Mouse (Mus musculus): ENCODE results near the gene Cacnb4. TPM values are rescaled to one million over a fixed set of nuclear protein-coding genes. Genes with fewer than 3 reads are reported as not detected.

Cacnb4 gene
- polyA plus RNA-seq, 1 experiment from 2014 or later = 1.5 TPM

DNA sequence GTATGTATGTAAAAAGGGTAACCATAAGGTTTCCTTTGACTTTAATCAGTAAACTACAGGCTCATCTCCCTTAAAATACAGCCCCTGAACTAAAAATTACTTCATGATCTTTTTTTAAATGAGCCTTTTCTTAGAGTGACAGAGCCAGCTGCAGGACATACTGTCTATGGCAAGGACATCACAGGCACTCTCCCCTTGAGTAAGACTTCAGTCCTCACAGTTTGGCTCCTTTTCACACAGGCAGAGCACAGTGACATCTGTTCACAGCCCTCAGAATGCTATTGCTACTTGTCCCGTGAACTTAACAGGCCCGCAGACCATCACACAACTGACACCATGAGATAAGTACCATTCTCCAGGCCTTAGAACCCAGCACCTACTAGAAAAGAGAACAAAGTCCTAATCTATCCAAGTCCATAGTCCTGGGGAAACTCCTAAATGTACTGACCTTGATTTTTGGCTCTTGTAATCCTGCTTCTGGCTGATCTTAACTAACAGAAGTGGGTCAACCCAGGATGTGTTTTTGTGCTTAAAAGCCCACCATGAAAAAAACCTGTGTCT, 286.1 kb downstream of the Cacnb4 start:
- no peak for ATAC-seq
- no peak overlapping the region for H3K4me2 ChIP-seq (replicated peaks; ENCODE audit: low read depth, low read length)
- no peak for TF ChIP-seq CTCF (IDR thresholded peaks at IDR 0.05)
- no peak for TF ChIP-seq EP300 (IDR thresholded peaks at IDR 0.05)

DNA sequence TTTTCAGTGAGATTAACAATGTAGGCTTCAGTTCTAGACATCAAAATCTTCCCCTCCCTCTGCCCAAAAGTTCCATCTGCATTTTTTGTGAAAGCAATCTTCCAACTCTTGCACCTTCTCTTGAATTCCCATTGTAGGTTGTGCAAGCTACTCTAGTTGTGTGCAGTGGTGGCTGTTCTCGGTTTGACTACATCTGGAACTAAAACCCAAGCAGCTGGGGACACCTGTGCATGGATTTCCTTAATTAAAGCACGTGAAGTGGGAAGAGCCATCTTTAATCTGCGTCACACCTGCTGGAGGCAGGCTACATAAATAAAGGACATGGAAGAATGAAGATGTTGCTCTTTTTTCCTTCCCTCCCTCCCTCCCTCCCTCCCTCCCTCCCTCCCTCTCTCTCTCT, 286.7 kb downstream of the Cacnb4 start:
- Histone ChIP-seq H3K4me3 (ENCODE audit: low read depth, low read length) (no peak overlapping the region), H3K4me1 (ENCODE audit: insufficient read depth, low read depth, low read length) (no peaks in the 10 kb centered on the region), H3K4me2 (replicated peaks; ENCODE audit: low read depth, low read length) (no peak overlapping the region), H3K36me3 (ENCODE audit: insufficient read depth, low read length) (no peaks in the 10 kb centered on the region), H3K27ac (ENCODE audit: low read length) (no peak overlapping the region), H3K9ac (replicated peaks; ENCODE audit: low read depth) (no peak overlapping the region), H3K27me3 (replicated peaks; ENCODE audit: insufficient read depth, low read length) (no peaks in the 10 kb centered on the region), H3K9me3 (ENCODE audit: low read length) (no peaks in the 10 kb centered on the region)
- TF ChIP-seq CTCF (IDR thresholded peaks at IDR 0.05) (no peak), EP300 (IDR thresholded peaks at IDR 0.05) (no peak)
- ATAC-seq = no peak
- 68% methylated on average over 3 of the region's 3 CpGs for WGBS
- DNase-seq (ENCODE audit: low spot score) = no peak

More for the DNA sequence above, 286.1 kb downstream of the Cacnb4 start:
- H3K27me3 ChIP-seq (replicated peaks; ENCODE audit: insufficient read depth, low read length) = no peaks in the 10 kb centered on the region
- 69% methylated on average over 2 of the region's 2 CpGs for WGBS
- no peak overlapping the region for H3K9ac ChIP-seq (replicated peaks; ENCODE audit: low read depth)
- H3K9me3 ChIP-seq (ENCODE audit: low read length) = no peaks in the 10 kb centered on the region
- H3K36me3 ChIP-seq (ENCODE audit: insufficient read depth, low read length) = no peaks in the 10 kb centered on the region
- H3K4me1 ChIP-seq (ENCODE audit: insufficient read depth, low read depth, low read length) = no peaks in the 10 kb centered on the region
- H3K4me3 ChIP-seq (ENCODE audit: low read depth, low read length) = no peak overlapping the region
- no peak overlapping the region for H3K27ac ChIP-seq (ENCODE audit: low read length)
- peak; percentile 59 for DNase-seq (ENCODE audit: low spot score)

DNA sequence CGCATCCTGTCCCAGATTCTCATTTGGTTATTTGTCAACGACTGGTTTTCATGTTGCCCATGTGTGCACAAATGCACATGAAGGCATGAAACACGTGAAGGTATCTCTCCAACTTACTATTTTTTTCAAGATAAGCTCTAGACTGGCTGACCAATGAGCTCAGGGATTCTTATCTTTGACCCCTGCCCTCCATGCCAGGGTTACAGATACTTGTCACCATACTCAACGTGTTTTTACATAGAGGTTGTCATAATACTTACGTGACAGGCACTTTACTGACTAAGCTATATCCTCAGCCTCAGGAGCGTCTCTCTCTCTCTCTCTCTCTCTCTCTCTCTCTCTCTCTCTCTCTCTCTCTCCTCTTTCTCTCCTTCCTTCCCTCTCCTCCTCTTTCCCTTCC, 290.2 kb downstream of the Cacnb4 start:
- whole genome bisulfite sequencing = 41% methylated on average over 6 of the region's 6 CpGs
- H3K4me1 ChIP-seq (ENCODE audit: insufficient read depth, low read depth, low read length) = no peaks in the 10 kb centered on the region
- no peak overlapping the region for H3K4me2 ChIP-seq (replicated peaks; ENCODE audit: low read depth, low read length)
- no peaks in the 10 kb centered on the region for H3K27me3 ChIP-seq (replicated peaks; ENCODE audit: insufficient read depth, low read length)
- no peak for DNase-seq (ENCODE audit: low spot score)
- no peak overlapping the region for H3K27ac ChIP-seq (ENCODE audit: low read length)
- no peak overlapping the region for H3K9ac ChIP-seq (replicated peaks; ENCODE audit: low read depth)
- H3K9me3 ChIP-seq (ENCODE audit: low read length) = no peaks in the 10 kb centered on the region
- no peak overlapping the region for H3K4me3 ChIP-seq (ENCODE audit: low read depth, low read length)
- H3K36me3 ChIP-seq (ENCODE audit: insufficient read depth, low read length) = no peaks in the 10 kb centered on the region
- no peak for ATAC-seq
- TF ChIP-seq EP300 (IDR thresholded peaks at IDR 0.05) = no peak
- no peak for TF ChIP-seq CTCF (IDR thresholded peaks at IDR 0.05)

DNA sequence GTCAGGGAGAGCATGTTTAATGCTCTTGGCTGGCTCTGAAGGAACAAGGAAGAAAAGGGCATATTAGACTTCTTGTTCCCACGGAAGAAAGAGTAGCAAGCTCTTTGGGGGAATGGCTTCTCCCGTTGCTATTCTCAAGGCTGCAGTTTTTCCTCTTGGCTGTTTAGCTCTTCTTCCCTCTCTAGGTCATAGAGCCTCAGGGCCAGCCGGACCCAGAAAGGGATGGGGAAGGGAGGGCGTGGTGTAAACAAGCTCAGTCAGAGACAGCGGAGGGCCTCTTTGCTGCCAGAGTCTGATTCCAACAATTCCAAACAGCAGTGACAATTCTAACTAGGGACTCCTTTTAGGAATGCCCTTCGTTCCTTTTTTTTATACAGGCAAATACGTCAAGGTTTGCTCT, 290.6 kb downstream of the Cacnb4 start:
- Histone ChIP-seq H3K4me3 (ENCODE audit: low read depth, low read length) (no peak overlapping the region), H3K9ac (replicated peaks; ENCODE audit: low read depth) (no peak overlapping the region), H3K9me3 (ENCODE audit: low read length) (no peaks in the 10 kb centered on the region), H3K4me1 (ENCODE audit: insufficient read depth, low read depth, low read length) (no peaks in the 10 kb centered on the region), H3K36me3 (ENCODE audit: insufficient read depth, low read length) (no peaks in the 10 kb centered on the region), H3K27me3 (replicated peaks; ENCODE audit: insufficient read depth, low read length) (no peaks in the 10 kb centered on the region), H3K27ac (ENCODE audit: low read length) (peak overlapping the region; percentile 59), H3K4me2 (replicated peaks; ENCODE audit: low read depth, low read length) (peak overlapping the region; percentile 25; the same call in 1 of the 2 replicates)
- peak; percentile 77 for ATAC-seq
- TF ChIP-seq EP300 (IDR thresholded peaks at IDR 0.05) = no peak
- no peak for TF ChIP-seq CTCF (IDR thresholded peaks at IDR 0.05)
- DNase-seq (ENCODE audit: low spot score) = peak; percentile 62
- WGBS = 21% methylated on average over 7 of the region's 7 CpGs

DNA sequence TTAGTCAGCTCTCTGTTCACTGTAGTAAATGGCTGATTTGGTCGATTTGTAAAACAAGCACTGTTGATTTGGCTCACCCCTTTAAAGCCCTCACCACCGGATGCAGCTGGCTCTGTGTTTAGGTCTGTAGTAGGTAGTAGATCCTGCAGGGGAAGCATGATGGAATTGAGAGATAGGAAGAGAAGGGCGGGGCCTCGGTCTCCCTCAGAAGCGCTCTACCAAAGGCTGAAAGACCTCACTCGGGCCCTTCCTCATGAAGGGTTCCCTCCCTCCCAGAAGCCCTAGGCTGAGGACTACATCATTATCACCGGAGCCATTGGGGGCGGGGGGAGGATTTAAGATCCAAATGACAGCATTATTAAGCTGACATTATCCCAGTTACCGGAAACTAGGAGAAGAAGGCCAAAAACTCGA, 297.8 kb downstream of the Cacnb4 start:
- H3K4me3 ChIP-seq (ENCODE audit: low read depth, low read length) = no peak overlapping the region

DNA sequence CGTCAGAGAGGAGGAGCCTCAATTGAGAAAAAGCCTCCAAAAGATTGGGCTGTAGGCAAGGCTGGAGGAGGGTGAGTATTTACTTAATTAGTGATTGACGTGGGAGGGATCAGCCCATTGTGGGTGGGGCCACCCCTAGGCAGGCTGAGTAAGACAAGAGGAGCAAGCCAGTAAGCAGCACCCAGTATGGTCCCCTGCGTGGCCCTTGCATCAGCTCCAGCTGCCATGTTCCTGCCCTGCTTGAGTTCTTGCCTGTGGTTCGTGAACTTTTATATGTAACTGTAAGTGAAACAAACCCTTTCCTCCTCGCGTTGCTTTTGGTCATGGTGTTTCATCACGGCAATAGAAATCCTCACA, 298.2 kb downstream of the Cacnb4 start, which contains the start of gene Neb:
TSS of gene Neb (minus strand) at position 27 of the 357 bp plus-strand sequence.
- TF ChIP-seq CTCF (IDR thresholded peaks at IDR 0.05) = no peak
- TF ChIP-seq EP300 (IDR thresholded peaks at IDR 0.05) = no peak
- H3K36me3 ChIP-seq (ENCODE audit: insufficient read depth, low read length) = no peaks in the 10 kb centered on the region
- no peaks in the 10 kb centered on the region for H3K27me3 ChIP-seq (replicated peaks; ENCODE audit: insufficient read depth, low read length)
- WGBS = 47% methylated on average over 7 of the region's 7 CpGs
- DNase-seq (ENCODE audit: low spot score) = peak; percentile 40
- no peaks in the 10 kb centered on the region for H3K9me3 ChIP-seq (ENCODE audit: low read length)
- no peak within 1 kb of the TSS for H3K9ac ChIP-seq (replicated peaks; ENCODE audit: low read depth)
- peak within 1 kb of the TSS; percentile 32; the same call in 1 of the 2 replicates for H3K27ac ChIP-seq (ENCODE audit: low read length)
- H3K4me3 ChIP-seq (ENCODE audit: low read depth, low read length) = no peak within 1 kb of the TSS
- no peak within 1 kb of the TSS for H3K4me2 ChIP-seq (replicated peaks; ENCODE audit: low read depth, low read length)
- peak; percentile 79 for ATAC-seq
- H3K4me1 ChIP-seq (ENCODE audit: insufficient read depth, low read depth, low read length) = no peaks in the 10 kb centered on the region

More for the DNA sequence above, 297.8 kb downstream of the Cacnb4 start:
- H3K4me1 ChIP-seq (ENCODE audit: insufficient read depth, low read depth, low read length) = no peaks in the 10 kb centered on the region
- ATAC-seq = peak; percentile 94
- WGBS = 47% methylated on average over 10 of the region's 10 CpGs
- H3K27me3 ChIP-seq (replicated peaks; ENCODE audit: insufficient read depth, low read length) = no peaks in the 10 kb centered on the region
- 0 out of 2 replicates have a peak overlapping the region, but pooled peaks have one; percentile 32 for H3K27ac ChIP-seq (ENCODE audit: low read length)
- TF ChIP-seq EP300 (IDR thresholded peaks at IDR 0.05) (peak; percentile 90), CTCF (IDR thresholded peaks at IDR 0.05) (no peak)
- peak; percentile 71 for DNase-seq (ENCODE audit: low spot score)
- no peak overlapping the region for H3K4me2 ChIP-seq (replicated peaks; ENCODE audit: low read depth, low read length)
- H3K9me3 ChIP-seq (ENCODE audit: low read length) = no peaks in the 10 kb centered on the region
- no peak overlapping the region for H3K9ac ChIP-seq (replicated peaks; ENCODE audit: low read depth)
- H3K36me3 ChIP-seq (ENCODE audit: insufficient read depth, low read length) = no peaks in the 10 kb centered on the region

Other genes with a start within 250 kb of the Cacnb4 start
- 26.9 and 28.5 TPM in 2 replicates for gene Stam2, start 65.5 kb upstream of the Cacnb4 start, polyA plus RNA-seq (2015; fragmentation: Nextera tagmentation; extraction: Ambion mirVana)
- gene Fmnl2, start 181.0 kb upstream of the Cacnb4 start, polyA plus RNA-seq (2015; fragmentation: Nextera tagmentation; extraction: Ambion mirVana) = 3.5 and 3.9 TPM in 2 replicates

All from lung, postnatal 0 days (tissue).